Mouse (Mus musculus) ES-Bruce4 (cell line): ENCODE data around the gene Tor1a. TPM values are rescaled to one million over a fixed set of nuclear protein-coding genes. Genes with fewer than 3 reads are reported as not detected.

Source experiments
- H3K27ac ChIP-seq: 2 replicates; pipeline ENCODE4 v1.5.1; 2012; ENCODE audit warnings: low read length, inconsistent platforms; ENCODE audit not compliant: insufficient read depth
- H3K27me3 ChIP-seq: 2 replicates; pipeline ENCODE4 v1.6.1; 2012; ENCODE audit warnings: mild to moderate bottlenecking, low read length, inconsistent platforms; ENCODE audit not compliant: control insufficient read depth, poor library complexity, insufficient read depth, severe bottlenecking
- H3K36me3 ChIP-seq: 2 replicates; pipeline ENCODE4 v1.6.1; 2012; ENCODE audit warnings: inconsistent platforms, mild to moderate bottlenecking, low read length, moderate library complexity; ENCODE audit not compliant: control insufficient read depth, poor library complexity, insufficient read depth, severe bottlenecking
- H3K4me1 ChIP-seq: one replicate; pipeline ENCODE4 v1.8.1; 2011; ENCODE audit warnings: low read length; ENCODE audit not compliant: control insufficient read depth, insufficient read depth
- H3K4me3 ChIP-seq: 2 replicates; pipeline ENCODE4 v1.5.1; 2011; ENCODE audit warnings: low read depth, mild to moderate bottlenecking, low read length
- H3K9ac ChIP-seq: 2 replicates; pipeline ENCODE4 v1.6.1; 2012; ENCODE audit warnings: low read depth, mild to moderate bottlenecking, inconsistent platforms; ENCODE audit not compliant: poor library complexity, severe bottlenecking
- H3K9me3 ChIP-seq: replicated peaks from 2 replicates; pipeline ENCODE4 v1.6.1; 2012; ENCODE audit warnings: mild to moderate bottlenecking, low read length, inconsistent platforms; ENCODE audit not compliant: control insufficient read depth, poor library complexity, insufficient read depth, severe bottlenecking
- CTCF ChIP-seq: IDR thresholded peaks from one replicate; pipeline ENCODE4 v1.8.1; 2011; ENCODE audit warnings: low read depth, low read length
- EP300 ChIP-seq: IDR thresholded peaks from 2 replicates; pipeline ENCODE4 v1.6.1; 2011; ENCODE audit warnings: low read depth, low read length; ENCODE audit not compliant: insufficient read depth
- POLR2A ChIP-seq: IDR thresholded peaks from one replicate; pipeline ENCODE4 v1.8.1; 2011; ENCODE audit warnings: low read length; ENCODE audit not compliant: insufficient read depth
- polyA plus RNA-seq: library from polyadenylated mRNA; stranded (reverse); fragments of >200 nt; gene quantifications from 2 replicates; pipeline ENCODE4 v1.2.4, GENCODE M21; 2011; ENCODE audit warnings: low read depth; ENCODE audit not compliant: missing spikeins, insufficient read depth, insufficient read length

Gene Tor1a
- polyA plus RNA-seq, 1 experiment: 31.0 TPM

GRCm38 (mm10) chr2:30998443-30999260 lies 30.9 kb upstream of the Tor1a start:
- TF ChIP-seq CTCF: no peak
- TF ChIP-seq POLR2A: no peak
- H3K27ac ChIP-seq: no peak overlapping the region
- H3K4me3 ChIP-seq: no peak overlapping the region
- no peaks in the 10 kb centered on the region for H3K4me1 ChIP-seq
- H3K9me3 ChIP-seq: no peaks in the 10 kb centered on the region
- no peak overlapping the region for H3K9ac ChIP-seq
- H3K36me3 ChIP-seq: no peaks in the 10 kb centered on the region
- H3K27me3 ChIP-seq: no peaks in the 10 kb centered on the region

- no peak overlapping the region for H3K9ac ChIP-seq
- H3K27me3 ChIP-seq: no peaks in the 10 kb centered on the region
- H3K4me1 ChIP-seq: no peaks in the 10 kb centered on the region
- no peaks in the 10 kb centered on the region for H3K9me3 ChIP-seq
- no peak overlapping the region for H3K27ac ChIP-seq
- TF ChIP-seq EP300 (no peak), POLR2A (no peak), CTCF (no peak)
- no peaks in the 10 kb centered on the region for H3K36me3 ChIP-seq
- no peak overlapping the region for H3K4me3 ChIP-seq
These were observed 27.8 kb upstream of the Tor1a start for GRCm38 (mm10) chr2:30995432-30995996.

- no peaks in the 10 kb centered on the region for H3K9me3 ChIP-seq
- no peaks in the 10 kb centered on the region for H3K27me3 ChIP-seq
- H3K36me3 ChIP-seq: no peaks in the 10 kb centered on the region
- H3K27ac ChIP-seq: no peak overlapping the region
- TF ChIP-seq POLR2A (no peak), CTCF (no peak), EP300 (no peak)
- H3K9ac ChIP-seq: no peak overlapping the region
- no peak overlapping the region for H3K4me3 ChIP-seq
- no peaks in the 10 kb centered on the region for H3K4me1 ChIP-seq
These were observed 27.1 kb upstream of the Tor1a start for GRCm38 (mm10) chr2:30994853-30995252.

GRCm38 (mm10) chr2:30990221-30990620 lies 22.5 kb upstream of the Tor1a start:
- Histone ChIP-seq H3K27ac (no peak overlapping the region), H3K36me3 (no peaks in the 10 kb centered on the region), H3K4me1 (no peaks in the 10 kb centered on the region), H3K9ac (no peak overlapping the region), H3K4me3 (no peak overlapping the region), H3K9me3 (no peaks in the 10 kb centered on the region), H3K27me3 (no peaks in the 10 kb centered on the region)
- TF ChIP-seq POLR2A (no peak), EP300 (no peak), CTCF (no peak)

GRCm38 (mm10) chr2:30985111-30986020 lies 17.6 kb upstream of the Tor1a start:
- no peaks in the 10 kb centered on the region for H3K4me1 ChIP-seq
- H3K9ac ChIP-seq: no peak overlapping the region
- TF ChIP-seq POLR2A (peak; percentile 20), EP300 (no peak)
- peak overlapping the region; percentile 27; the same call in 1 of the 2 replicates for H3K27ac ChIP-seq
- H3K4me3 ChIP-seq: no peak overlapping the region
- H3K27me3 ChIP-seq: no peaks in the 10 kb centered on the region
- H3K36me3 ChIP-seq: no peaks in the 10 kb centered on the region
- no peaks in the 10 kb centered on the region for H3K9me3 ChIP-seq
